Mouse (Mus musculus) heart, embryonic 10.5 days (tissue): ENCODE results near the gene Rbms3. TPM values are rescaled to one million over a fixed set of nuclear protein-coding genes. Genes with fewer than 3 reads are reported as not detected.
A peak's percentile ranks its signal among the peaks of the same experiment; 100 is the strongest.

Source experiments
- DNase-seq: peaks from one replicate; pipeline ENCODE4 v3.0.0-alpha.2; 2017; ENCODE audit warnings: low spot score
- H3K27ac ChIP-seq: fragments of 300-500 bp; sonication (generic); 2 replicates; pipeline ENCODE4 v1.5.1; 2016; ENCODE audit warnings: mild to moderate bottlenecking
- H3K27me3 ChIP-seq: fragments of 300-500 bp; sonication (generic); 2 replicates; pipeline ENCODE4 v1.6.1; 2016; ENCODE audit warnings: mild to moderate bottlenecking; ENCODE audit not compliant: poor library complexity, insufficient read depth, severe bottlenecking
- H3K36me3 ChIP-seq: fragments of 300-500 bp; sonication (generic); 2 replicates; pipeline ENCODE4 v1.6.1; 2016; ENCODE audit warnings: mild to moderate bottlenecking, moderate library complexity
- H3K4me1 ChIP-seq: fragments of 300-500 bp; sonication (generic); 2 replicates; pipeline ENCODE4 v1.6.1; 2016; ENCODE audit warnings: mild to moderate bottlenecking
- H3K4me3 ChIP-seq: fragments of 300-500 bp; sonication (generic); 2 replicates; pipeline ENCODE4 v1.5.1; 2016; ENCODE audit warnings: mild to moderate bottlenecking, moderate library complexity
- H3K9me3 ChIP-seq: fragments of 300-500 bp; sonication (generic); 2 replicates; pipeline ENCODE4 v1.6.1; 2016; ENCODE audit warnings: mild to moderate bottlenecking, moderate library complexity
- WGBS: fragments of 180-500 bp; shearing (Covaris S2); methylation state at CpG from one replicate; pipeline ENCODE4 v1.1.7; 2016; 5-methylcytosine and 5-hydroxymethylcytosine counted together
- polyA plus RNA-seq: library from polyadenylated mRNA; unstranded; fragments of >200 nt; fragmentation: Nextera tagmentation; extraction: Ambion mirVana; gene quantifications from 2 replicates; pipeline ENCODE4 v1.2.1, GENCODE M21; 2016

Rbms3 gene
- polyA plus RNA-seq, 1 experiment from 2014 or later: 37.5 TPM

GRCm38 (mm10) chr9:117178366-117178765 is 451.3 kb downstream of the Rbms3 start:
- H3K36me3 ChIP-seq: peaks cover 4% of the 10 kb centered on the region; the same call in 1 of the 2 replicates
- H3K4me3 ChIP-seq: no peak overlapping the region
- no peak for DNase-seq
- no peaks in the 10 kb centered on the region for H3K27me3 ChIP-seq
- no peaks in the 10 kb centered on the region for H3K9me3 ChIP-seq
- H3K27ac ChIP-seq: no peak overlapping the region
- H3K4me1 ChIP-seq: peaks cover 24% of the 10 kb centered on the region
- WGBS: 85% methylated on average over 4 of the region's 4 CpGs

DNA sequence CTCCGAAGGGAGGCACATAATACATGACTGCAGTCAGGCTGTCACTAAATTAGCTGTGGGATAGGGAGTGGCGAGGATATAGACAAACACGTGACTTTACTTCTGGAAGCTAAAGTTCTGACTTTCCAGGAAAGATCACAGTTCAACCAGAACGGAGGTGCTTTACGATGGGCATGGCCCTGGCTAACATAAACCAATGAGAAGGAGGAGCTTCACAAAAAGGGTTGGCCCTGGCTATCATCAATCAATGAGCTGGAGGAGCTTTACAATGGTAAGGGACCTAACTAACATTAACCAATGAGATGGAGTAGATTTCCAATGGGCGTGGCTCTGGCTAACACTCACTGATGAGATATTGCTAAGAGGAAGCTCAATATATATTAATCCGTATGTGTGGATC is 457.2 kb downstream of the Rbms3 start:
- Histone ChIP-seq H3K4me1 (peaks cover 14% of the 10 kb centered on the region), H3K27me3 (no peaks in the 10 kb centered on the region), H3K4me3 (no peak overlapping the region), H3K36me3 (no peaks in the 10 kb centered on the region), H3K9me3 (no peaks in the 10 kb centered on the region), H3K27ac (no peak overlapping the region)
- 79% methylated on average over 7 of the region's 7 CpGs for WGBS
- DNase-seq: no peak

GRCm38 (mm10) chr9:117169196-117169595 is 460.5 kb downstream of the Rbms3 start:
- H3K36me3 ChIP-seq: no peaks in the 10 kb centered on the region
- no peaks in the 10 kb centered on the region for H3K9me3 ChIP-seq
- H3K27ac ChIP-seq: no peak overlapping the region
- 91% methylated on average over 5 of the region's 5 CpGs for WGBS
- H3K27me3 ChIP-seq: no peaks in the 10 kb centered on the region
- DNase-seq: no peak
- H3K4me3 ChIP-seq: no peak overlapping the region
- peaks cover 3% of the 10 kb centered on the region; the same call in 1 of the 2 replicates for H3K4me1 ChIP-seq

DNA sequence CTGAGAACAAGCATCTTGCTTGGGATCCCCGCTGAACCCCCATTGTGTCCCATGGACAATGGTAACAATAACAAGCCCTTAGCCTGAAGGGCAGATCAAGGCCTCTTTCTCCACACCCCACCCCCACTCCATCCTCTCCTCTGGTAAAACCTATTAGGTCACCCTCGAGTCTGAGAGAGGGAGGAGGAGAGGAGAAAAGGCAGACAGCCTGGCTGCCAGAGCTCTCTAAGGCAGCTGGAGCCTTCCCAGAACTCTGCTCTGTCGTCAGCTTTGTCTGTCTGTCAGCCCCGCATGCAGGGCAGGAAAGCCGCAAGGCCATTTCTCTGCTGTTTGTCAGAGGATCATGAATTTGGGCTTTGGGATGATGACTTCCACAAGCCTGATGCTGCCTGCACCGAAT is 466.6 kb downstream of the Rbms3 start:
- Histone ChIP-seq H3K36me3 (no peaks in the 10 kb centered on the region), H3K4me1 (peaks cover 18% of the 10 kb centered on the region), H3K27ac (peak overlapping the region; percentile 75), H3K4me3 (no peak overlapping the region), H3K9me3 (no peaks in the 10 kb centered on the region), H3K27me3 (no peaks in the 10 kb centered on the region)
- peak; percentile 81 for DNase-seq
- 21% methylated on average over 6 of the region's 6 CpGs for WGBS

GRCm38 (mm10) chr9:117161150-117161549 is 468.6 kb downstream of the Rbms3 start:
- no peak overlapping the region for H3K4me3 ChIP-seq
- WGBS: 71% methylated on average over 6 of the region's 6 CpGs
- H3K27ac ChIP-seq: no peak overlapping the region
- no peaks in the 10 kb centered on the region for H3K9me3 ChIP-seq
- no peaks in the 10 kb centered on the region for H3K27me3 ChIP-seq
- no peaks in the 10 kb centered on the region for H3K36me3 ChIP-seq
- DNase-seq: no peak
- peaks cover 26% of the 10 kb centered on the region for H3K4me1 ChIP-seq

DNA sequence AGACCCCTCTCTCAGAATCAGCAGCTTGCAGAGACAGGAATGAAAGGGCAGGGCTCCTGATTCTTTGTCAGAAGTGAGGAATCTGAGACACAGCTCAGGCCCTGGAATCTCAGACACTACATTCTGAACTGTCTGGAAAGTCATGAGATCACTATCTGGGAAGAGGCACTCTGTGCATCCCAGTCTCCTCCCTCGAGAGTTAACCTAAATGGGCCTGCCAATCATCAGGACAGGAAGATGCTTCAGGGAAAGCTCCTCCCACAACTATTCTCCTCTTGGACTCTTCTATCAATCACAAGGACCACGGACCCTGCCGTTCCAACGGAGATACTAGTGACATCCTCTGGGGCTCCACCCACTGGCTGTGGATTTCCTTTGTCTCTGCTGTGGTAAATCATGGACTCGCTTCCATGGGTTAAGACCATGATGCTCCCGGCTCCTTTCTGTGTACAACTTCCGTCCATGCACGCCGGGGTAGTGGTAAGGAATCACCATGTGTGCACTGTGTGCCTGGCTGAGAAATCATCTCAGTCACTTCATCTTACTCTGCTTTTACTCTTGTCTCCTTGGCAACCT is 473.3 kb downstream of the Rbms3 start:
- Histone ChIP-seq H3K4me3 (no peak overlapping the region), H3K9me3 (no peaks in the 10 kb centered on the region), H3K4me1 (peaks cover 14% of the 10 kb centered on the region), H3K27me3 (no peaks in the 10 kb centered on the region), H3K27ac (peak overlapping the region; percentile 52; the same call in 1 of the 2 replicates), H3K36me3 (0 out of 2 replicates have a peak, but pooled peaks cover 3% of the 10 kb centered on the region)
- no peak for DNase-seq
- 58% methylated on average over 9 of the region's 9 CpGs for WGBS

DNA sequence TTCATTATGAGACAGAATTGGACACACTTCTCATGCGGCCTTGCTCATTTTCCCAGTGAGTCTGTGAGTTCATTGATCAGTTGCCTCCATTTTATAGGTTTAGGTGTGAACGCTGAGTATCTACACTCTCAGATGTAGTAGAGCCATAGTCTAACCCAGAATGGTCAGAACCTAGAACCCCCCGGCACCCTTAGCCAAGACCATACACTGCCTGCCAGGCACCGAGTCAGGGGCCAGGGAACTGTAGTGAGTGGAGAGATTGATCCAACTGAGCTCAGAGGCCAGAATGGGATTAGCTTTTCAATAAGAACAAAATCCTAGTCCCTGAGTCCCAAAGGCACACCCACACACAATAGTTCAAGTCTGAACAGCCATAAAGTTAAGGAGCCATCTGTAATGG is 475.1 kb downstream of the Rbms3 start:
- no peak overlapping the region for H3K27ac ChIP-seq

DNA sequence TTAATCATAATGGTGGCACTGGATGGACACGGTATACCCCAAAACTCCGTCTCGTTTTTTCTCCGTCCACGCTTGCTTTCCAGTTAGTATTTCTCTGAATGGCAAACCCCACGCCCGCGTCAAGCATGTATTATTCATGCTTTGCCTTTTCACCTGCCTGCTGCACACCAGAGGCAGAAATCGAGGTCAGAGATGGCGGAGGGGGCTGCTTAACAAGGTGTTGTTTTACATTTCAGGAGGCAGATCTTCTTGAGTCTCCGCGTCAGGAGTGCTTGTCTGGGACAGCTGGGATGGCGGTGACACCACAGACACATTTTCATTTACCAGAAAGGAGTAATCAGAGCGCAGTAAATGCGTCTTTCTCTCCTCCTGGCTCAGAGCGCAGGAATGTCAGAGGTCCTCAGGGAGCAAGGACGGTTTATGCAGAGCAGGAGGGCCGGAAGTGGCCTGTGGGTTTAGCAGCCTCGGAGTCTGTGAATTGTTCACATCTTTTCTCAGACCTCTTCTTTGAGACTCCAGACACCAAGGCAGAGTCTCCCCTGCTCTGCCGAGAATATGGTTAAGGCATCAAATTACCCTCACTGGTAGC is 475.9 kb downstream of the Rbms3 start:
- no peak overlapping the region for H3K4me3 ChIP-seq
- no peak for DNase-seq

More for the DNA sequence above, 475.1 kb downstream of the Rbms3 start:
- WGBS: 86% methylated on average over 4 of the region's 4 CpGs
- Histone ChIP-seq H3K4me1 (peaks cover 14% of the 10 kb centered on the region), H3K9me3 (no peaks in the 10 kb centered on the region), H3K27me3 (no peaks in the 10 kb centered on the region), H3K4me3 (no peak overlapping the region), H3K36me3 (0 out of 2 replicates have a peak, but pooled peaks cover 6% of the 10 kb centered on the region)
- no peak for DNase-seq

DNA sequence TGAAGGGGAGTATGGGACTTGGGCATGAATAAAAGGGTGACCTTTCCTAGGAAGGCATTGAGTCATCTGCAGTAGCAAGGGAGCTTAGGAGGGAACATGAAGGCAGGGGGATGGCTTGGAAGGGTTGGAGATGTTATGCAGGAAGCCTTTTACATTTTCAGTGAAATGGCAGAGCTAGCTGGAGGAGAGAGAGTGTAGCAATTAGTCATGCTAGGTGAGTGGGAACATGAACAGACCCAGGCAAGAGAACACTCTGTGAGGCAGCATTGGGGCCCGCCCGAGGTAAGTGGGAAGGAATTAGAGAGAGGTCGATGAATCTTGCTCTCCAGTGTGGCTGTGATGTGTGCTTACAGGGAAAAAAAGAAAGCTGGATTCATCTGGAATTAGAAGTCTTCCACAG is 477.8 kb downstream of the Rbms3 start:
- Histone ChIP-seq H3K9me3 (no peaks in the 10 kb centered on the region), H3K36me3 (0 out of 2 replicates have a peak, but pooled peaks cover 6% of the 10 kb centered on the region), H3K27me3 (no peaks in the 10 kb centered on the region), H3K4me3 (no peak overlapping the region), H3K4me1 (peaks cover 14% of the 10 kb centered on the region), H3K27ac (no peak overlapping the region)
- DNase-seq: no peak
- 87% methylated on average over 3 of the region's 3 CpGs for WGBS

More for the DNA sequence above, 475.9 kb downstream of the Rbms3 start:
- no peaks in the 10 kb centered on the region for H3K27me3 ChIP-seq
- H3K9me3 ChIP-seq: no peaks in the 10 kb centered on the region
- WGBS: 70% methylated on average over 20 of the region's 20 CpGs
- H3K4me1 ChIP-seq: peaks cover 14% of the 10 kb centered on the region
- peak overlapping the region; percentile 1; the same call in 1 of the 2 replicates for H3K27ac ChIP-seq
- H3K36me3 ChIP-seq: 0 out of 2 replicates have a peak, but pooled peaks cover 6% of the 10 kb centered on the region

DNA sequence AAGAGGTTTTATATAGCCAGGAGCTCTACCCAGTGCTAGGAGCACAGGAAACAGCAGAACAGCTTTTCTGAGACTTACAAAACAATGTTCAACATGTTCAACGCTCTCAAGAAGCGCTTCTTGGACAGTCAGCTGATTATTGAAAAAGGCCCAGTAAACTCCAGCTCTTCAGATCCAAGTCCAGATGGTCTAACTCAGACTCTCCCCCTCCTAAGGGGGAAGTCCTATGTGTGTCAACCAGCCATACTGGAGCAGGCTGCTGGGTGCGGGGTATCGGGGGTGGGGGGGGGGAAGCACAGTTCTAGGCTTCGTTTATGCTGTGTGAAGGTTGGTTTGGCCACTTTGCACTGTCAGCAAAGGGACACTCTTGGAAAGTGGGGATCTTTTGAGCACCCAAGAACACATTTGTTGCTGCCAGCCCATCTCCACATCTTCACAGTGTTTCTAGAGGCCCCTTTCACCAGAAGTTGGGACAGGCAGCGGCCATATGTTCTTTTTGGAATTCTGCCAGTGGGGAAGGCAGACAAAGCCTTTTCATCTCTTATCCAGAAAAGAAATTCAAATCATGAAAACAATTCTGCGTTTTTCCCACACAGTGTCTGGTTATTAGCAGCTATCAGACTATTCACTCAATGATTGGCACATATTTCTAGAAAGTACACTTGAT is 485.5 kb downstream of the Rbms3 start:
- no peak for DNase-seq
- Histone ChIP-seq H3K9me3 (no peaks in the 10 kb centered on the region), H3K27ac (no peak overlapping the region), H3K4me3 (no peak overlapping the region), H3K4me1 (peaks cover 6% of the 10 kb centered on the region; the same call in 1 of the 2 replicates), H3K36me3 (0 out of 2 replicates have a peak, but pooled peaks cover 3% of the 10 kb centered on the region), H3K27me3 (no peaks in the 10 kb centered on the region)
- 75% methylated on average over 7 of the region's 7 CpGs for WGBS

DNA sequence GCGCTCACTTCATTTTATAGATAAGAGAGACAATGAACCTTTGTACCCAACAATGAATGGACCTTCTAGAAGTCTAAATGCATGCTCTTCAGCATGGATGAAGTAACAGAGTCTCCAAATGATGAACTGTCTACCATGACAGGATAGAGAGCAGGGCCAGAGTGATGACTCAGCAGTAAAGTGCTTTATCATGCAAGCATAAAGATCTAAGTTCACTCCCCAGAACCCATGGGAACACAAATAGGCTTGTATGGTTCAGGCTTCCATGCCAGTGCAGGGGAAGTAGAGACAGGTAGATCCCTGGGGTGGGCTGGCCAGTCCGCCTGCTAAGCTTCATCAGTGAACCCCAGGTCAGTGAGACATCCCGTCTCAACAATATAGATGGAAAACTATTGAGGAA is 489.7 kb downstream of the Rbms3 start:
- Histone ChIP-seq H3K36me3 (0 out of 2 replicates have a peak, but pooled peaks cover 3% of the 10 kb centered on the region), H3K27ac (no peak overlapping the region), H3K9me3 (no peaks in the 10 kb centered on the region), H3K4me3 (no peak overlapping the region), H3K27me3 (no peaks in the 10 kb centered on the region), H3K4me1 (peaks cover 14% of the 10 kb centered on the region; the same call in 1 of the 2 replicates)
- 82% methylated on average over 3 of the region's 3 CpGs for WGBS
- DNase-seq: no peak

GRCm38 (mm10) chr9:117136410-117136809 is 493.3 kb downstream of the Rbms3 start:
- Histone ChIP-seq H3K27me3 (no peaks in the 10 kb centered on the region), H3K4me3 (no peak overlapping the region), H3K27ac (no peak overlapping the region), H3K36me3 (no peaks in the 10 kb centered on the region), H3K9me3 (no peaks in the 10 kb centered on the region), H3K4me1 (0 out of 2 replicates have a peak, but pooled peaks cover 12% of the 10 kb centered on the region)
- WGBS: 82% methylated on average over 5 of the region's 5 CpGs
- no peak for DNase-seq

GRCm38 (mm10) chr9:117134043-117134442 is 495.7 kb downstream of the Rbms3 start:
- no peak overlapping the region for H3K4me3 ChIP-seq
- H3K27me3 ChIP-seq: no peaks in the 10 kb centered on the region
- no peaks in the 10 kb centered on the region for H3K36me3 ChIP-seq
- H3K27ac ChIP-seq: no peak overlapping the region
- DNase-seq: no peak
- WGBS: 49% methylated on average over 2 of the region's 2 CpGs
- H3K4me1 ChIP-seq: 0 out of 2 replicates have a peak, but pooled peaks cover 11% of the 10 kb centered on the region
- H3K9me3 ChIP-seq: no peaks in the 10 kb centered on the region
